Mouse (Mus musculus) brain, embryonic 14.5 days (tissue): ENCODE data around the gene Ppm1b. TPM values are rescaled to one million over a fixed set of nuclear protein-coding genes. Genes with fewer than 3 reads are reported as not detected.

Experiments used
- DNase-seq: peaks from one replicate; pipeline ENCODE4 v3.0.0-alpha.2; 2011; ENCODE audit warnings: low read depth
- CTCF ChIP-seq: fragments of 200-500 bp; IDR thresholded peaks from 2 replicates; pipeline ENCODE4 v1.5.1; 2012; ENCODE audit warnings: inconsistent platforms, mild to moderate bottlenecking, moderate library complexity, borderline replicate concordance; ENCODE audit not compliant: insufficient read depth, insufficient read length; ENCODE audit errors: extremely low read depth
- POLR2A ChIP-seq: fragments of 200-500 bp; IDR thresholded peaks from 2 replicates; pipeline ENCODE4 v1.6.1; 2012; ENCODE audit warnings: mild to moderate bottlenecking, inconsistent platforms, borderline replicate concordance; ENCODE audit not compliant: poor library complexity, insufficient read depth, insufficient read length, severe bottlenecking; ENCODE audit errors: extremely low read depth
- polyA plus RNA-seq: library from polyadenylated mRNA; depleted of rRNA; stranded (reverse); fragments of >200 nt; gene quantifications from 2 replicates; pipeline ENCODE4 v1.2.3, GENCODE M21; 2012

Ppm1b gene
- polyA plus RNA-seq, 1 experiment: 84.2 TPM

- TF ChIP-seq POLR2A (no peak), CTCF (no peak)
- peak; percentile 19 for DNase-seq
These were observed 3.6 kb downstream of the Ppm1b start for GRCm38 (mm10) chr17:84960136-84960535.

DNA sequence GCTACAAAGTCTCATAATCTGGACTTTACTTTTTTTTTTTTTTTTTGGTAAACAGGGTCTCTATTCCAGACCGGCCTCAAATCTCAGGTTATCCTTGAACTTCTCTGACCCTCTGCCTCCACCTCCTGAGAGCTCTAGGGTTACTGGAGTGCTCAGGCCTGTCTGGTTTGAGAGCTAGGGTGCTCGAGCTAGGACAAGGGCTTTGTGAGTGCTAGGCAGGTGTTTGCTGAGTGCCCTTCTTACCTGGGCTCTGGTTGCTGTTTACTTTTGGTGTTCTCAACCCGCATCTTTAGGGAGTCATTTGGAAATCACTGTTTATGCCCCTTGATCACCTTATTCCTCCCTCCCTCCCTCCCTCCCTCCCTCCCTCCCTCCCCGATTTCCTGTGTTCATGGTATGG lies 5.5 kb downstream of the Ppm1b start:
- DNase-seq: no peak
- TF ChIP-seq POLR2A (no peak), CTCF (no peak)

GRCm38 (mm10) chr17:84963651-84964050 lies 7.1 kb downstream of the Ppm1b start:
- no peak for DNase-seq
- no peak for TF ChIP-seq POLR2A
- TF ChIP-seq CTCF: no peak

GRCm38 (mm10) chr17:84966231-84966630 lies 9.7 kb downstream of the Ppm1b start:
- DNase-seq: no peak
- TF ChIP-seq CTCF (no peak), POLR2A (no peak)

DNA sequence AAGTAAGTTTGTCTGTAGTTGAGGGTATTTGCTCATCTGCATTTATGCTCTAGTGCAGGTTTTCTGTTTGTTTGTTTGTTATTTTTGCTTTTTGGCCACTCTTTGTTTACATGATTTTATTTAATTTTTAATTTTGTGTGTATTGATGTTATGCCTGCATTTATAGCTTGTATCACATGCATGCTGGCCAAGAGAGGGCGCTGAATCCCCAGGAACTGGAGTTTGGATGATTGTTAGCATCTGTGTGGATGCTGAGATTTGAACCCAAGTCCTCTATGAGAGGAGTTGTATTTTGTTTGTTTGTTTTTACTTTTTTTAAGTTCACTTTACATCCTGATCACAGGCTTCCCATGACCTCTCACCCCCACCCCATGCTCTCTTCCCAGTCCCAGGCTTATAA lies 10.5 kb downstream of the Ppm1b start:
- TF ChIP-seq CTCF: no peak
- no peak for TF ChIP-seq POLR2A
- DNase-seq: no peak

DNA sequence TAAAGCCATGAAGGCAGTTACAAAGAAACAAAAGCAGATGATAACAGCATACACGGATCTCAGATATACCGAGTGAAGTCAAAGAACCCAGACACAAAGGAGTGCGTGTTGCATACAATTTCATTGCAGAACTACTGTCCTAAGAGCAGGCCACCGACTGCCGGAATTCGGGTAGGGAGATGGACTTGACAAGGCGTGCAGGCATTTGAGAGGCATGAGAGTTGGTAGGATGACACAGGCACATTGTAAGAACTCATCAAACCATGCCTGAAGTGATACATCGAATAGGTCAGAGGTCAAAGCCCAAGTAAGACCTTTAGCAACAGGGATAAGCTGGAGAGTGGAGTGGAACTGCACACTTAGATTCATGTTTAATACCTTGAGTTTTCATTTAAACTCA lies 13.4 kb downstream of the Ppm1b start:
- DNase-seq: no peak
- no peak for TF ChIP-seq POLR2A
- TF ChIP-seq CTCF: no peak

DNA sequence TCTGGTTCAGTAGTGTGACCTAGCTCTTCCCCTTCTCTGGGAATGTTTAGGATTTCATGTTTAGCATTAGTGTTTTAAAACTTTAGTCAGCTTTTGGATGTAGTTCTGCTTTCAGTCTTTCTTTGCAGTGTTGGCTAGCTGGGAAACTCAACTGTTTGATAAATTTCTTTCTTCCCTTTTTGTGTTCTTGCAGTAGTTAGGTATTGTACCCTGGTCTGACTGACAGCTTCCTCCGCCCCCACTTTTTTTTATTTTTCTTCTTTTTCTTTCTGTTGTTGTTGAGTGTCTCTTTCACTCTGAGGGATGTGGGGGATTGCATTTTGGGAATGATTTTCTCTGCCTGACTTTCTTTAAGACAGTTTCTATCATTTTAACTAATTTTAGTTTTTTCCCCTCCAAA lies 25.2 kb downstream of the Ppm1b start:
- no peak for DNase-seq
- TF ChIP-seq POLR2A (no peak), CTCF (no peak)

GRCm38 (mm10) chr17:84982735-84983134 lies 26.2 kb downstream of the Ppm1b start:
- DNase-seq: no peak
- no peak for TF ChIP-seq POLR2A
- no peak for TF ChIP-seq CTCF

DNA sequence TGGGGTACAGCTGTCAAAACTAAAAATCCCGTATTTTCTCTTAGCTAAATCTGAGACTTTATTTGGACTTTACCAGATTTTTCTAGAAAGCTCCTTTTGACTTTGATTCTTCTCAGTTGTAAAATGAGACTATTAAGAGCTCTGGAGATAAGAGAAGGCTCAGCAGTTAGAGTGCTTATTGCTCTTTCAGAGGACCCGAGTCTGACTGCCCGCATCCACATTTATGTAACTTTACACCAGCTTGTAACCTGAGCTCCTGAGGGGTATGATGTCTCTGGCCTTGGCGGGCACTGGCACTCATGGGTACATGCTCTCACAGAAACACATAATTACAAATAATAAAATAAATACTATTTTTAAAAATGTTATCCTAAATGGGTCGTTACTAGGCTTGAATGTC lies 29.8 kb downstream of the Ppm1b start:
- TF ChIP-seq CTCF: no peak
- no peak for TF ChIP-seq POLR2A
- no peak for DNase-seq

DNA sequence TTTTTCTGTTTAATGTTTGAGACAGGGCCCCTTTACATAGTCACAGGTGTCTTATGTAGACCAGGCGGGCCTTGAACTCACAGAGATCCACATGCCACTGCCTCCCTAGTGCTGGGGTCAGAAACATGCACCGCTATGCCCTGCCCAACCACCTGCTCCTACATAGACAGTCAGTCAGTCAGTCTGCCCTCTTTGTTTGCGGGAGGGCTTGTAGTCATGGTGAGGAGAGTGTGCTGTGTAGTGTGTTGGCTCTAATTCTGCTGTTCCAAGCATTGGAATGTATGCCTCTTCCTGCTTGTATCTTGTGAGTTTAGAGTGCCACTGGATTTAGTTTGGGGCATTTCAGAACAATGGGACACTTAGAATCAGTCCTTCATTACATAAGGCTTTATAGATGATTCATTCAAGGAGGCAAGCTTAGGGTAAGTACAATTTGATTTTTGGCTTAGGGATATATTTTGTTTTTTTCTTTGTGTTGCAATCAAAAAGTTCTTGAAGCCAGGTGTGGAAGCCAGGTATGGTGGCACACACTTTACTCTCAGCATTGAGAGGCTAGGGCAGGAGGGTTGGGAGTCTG lies 31.4 kb downstream of the Ppm1b start:
- DNase-seq: peak; percentile 27

DNA sequence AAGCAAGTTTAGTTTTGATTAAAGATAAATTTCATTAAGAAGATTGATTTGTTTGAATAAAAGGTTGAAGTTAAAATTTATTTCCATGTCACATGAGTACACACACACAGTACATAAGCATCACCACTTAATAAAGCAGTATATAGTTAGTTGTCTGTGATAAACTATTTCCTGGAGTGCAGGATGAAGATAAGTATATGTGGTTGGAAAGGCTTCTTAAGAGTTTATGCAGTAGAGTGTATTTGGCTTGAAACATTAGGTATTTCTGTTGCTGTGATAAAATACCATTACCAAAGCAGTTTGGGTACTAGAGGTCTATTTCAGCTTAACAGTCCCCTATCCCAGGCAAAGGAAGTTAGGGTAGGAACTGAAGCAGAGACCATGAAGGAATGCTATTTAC lies 32.0 kb downstream of the Ppm1b start:
- DNase-seq: no peak
- TF ChIP-seq POLR2A (no peak), CTCF (no peak)

More for the DNA sequence above, 31.4 kb downstream of the Ppm1b start:
- TF ChIP-seq POLR2A (no peak), CTCF (no peak)

DNA sequence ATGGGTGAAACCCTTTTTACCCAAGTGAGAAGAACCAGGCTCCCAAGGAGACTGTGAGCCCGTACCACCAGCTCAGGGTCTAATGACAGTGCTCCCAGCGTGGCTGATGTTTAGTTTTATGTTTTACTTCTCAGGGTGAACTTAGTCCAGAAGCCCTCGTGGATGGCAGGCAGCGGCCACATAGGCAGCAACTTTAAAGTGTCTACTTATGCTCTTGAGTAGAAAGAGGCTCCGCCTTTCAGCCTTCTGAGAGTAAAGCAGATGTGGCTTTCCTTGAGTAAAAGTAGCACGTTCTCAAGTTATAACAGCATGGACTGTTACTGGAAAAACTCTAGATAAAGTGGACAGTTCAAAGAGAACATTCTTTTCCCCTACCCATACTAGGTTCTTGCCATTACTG lies 39.3 kb downstream of the Ppm1b start:
- no peak for TF ChIP-seq CTCF
- no peak for TF ChIP-seq POLR2A
- DNase-seq: no peak
